Mouse (Mus musculus) midbrain, postnatal 0 days (tissue): Measurements from ENCODE around the gene Glul. TPM values are rescaled to one million over a fixed set of nuclear protein-coding genes. Genes with fewer than 3 reads are reported as not detected.
"Not testable (repeated sequence)": the region's sequence is repeated elsewhere in the genome, so short reads cannot be mapped to it uniquely, and the experiment has no call there.

ENCODE experiments used
- ATAC-seq: fragments of 200-750 bp; cut with Nextera tagmentation; 2 replicates; pipeline ENCODE4 v1.8.0; 2017; ENCODE audit warnings: moderate number of reproducible peaks, mild to moderate bottlenecking, moderate TSS enrichment, moderate library complexity; ENCODE audit not compliant: low FRiP score
- DNase-seq: peaks from one replicate; pipeline ENCODE4 v3.0.0-alpha.2; 2015; ENCODE audit warnings: low spot score
- H3K27ac ChIP-seq: fragments of 300-500 bp; sonication (generic); 2 replicates; pipeline ENCODE4 v1.5.1; 2014; ENCODE audit warnings: low read depth, mild to moderate bottlenecking, low read length, mixed read lengths
- H3K27me3 ChIP-seq: fragments of 300-500 bp; sonication (generic); 2 replicates; pipeline ENCODE4 v1.6.1; 2014; ENCODE audit warnings: low read length, control low read depth, mixed read lengths; ENCODE audit not compliant: insufficient read depth
- H3K36me3 ChIP-seq: fragments of 300-500 bp; sonication (generic); 2 replicates; pipeline ENCODE4 v1.6.1; 2014; ENCODE audit warnings: low read length, control low read depth, mixed read lengths; ENCODE audit not compliant: insufficient read depth
- H3K4me1 ChIP-seq: fragments of 300-500 bp; sonication (generic); 2 replicates; pipeline ENCODE4 v1.6.1; 2014; ENCODE audit warnings: mild to moderate bottlenecking, control low read depth, antibody characterized with exemption, low read length, mixed read lengths; ENCODE audit not compliant: insufficient read depth
- H3K4me2 ChIP-seq: fragments of 300-500 bp; sonication (generic); 2 replicates; pipeline ENCODE4 v1.6.1; 2014; ENCODE audit warnings: low read depth, mild to moderate bottlenecking, low read length, mixed read lengths; ENCODE audit not compliant: poor library complexity, severe bottlenecking
- H3K4me3 ChIP-seq: fragments of 300-500 bp; sonication (generic); 2 replicates; pipeline ENCODE4 v1.5.1; 2014; ENCODE audit warnings: low read depth, mild to moderate bottlenecking, low read length, moderate library complexity
- H3K9ac ChIP-seq: fragments of 300-500 bp; sonication (generic); replicated peaks from 2 replicates; pipeline ENCODE4 v1.6.1; 2014; ENCODE audit warnings: mild to moderate bottlenecking, low read length, moderate library complexity, mixed read lengths; ENCODE audit not compliant: poor library complexity, severe bottlenecking
- H3K9me3 ChIP-seq: fragments of 300-500 bp; sonication (generic); 2 replicates; pipeline ENCODE4 v1.6.1; 2016; ENCODE audit warnings: low read length, control low read depth
- CTCF ChIP-seq: IDR thresholded peaks from 2 replicates; pipeline ENCODE4 v1.5.1; 2016; ENCODE audit warnings: antibody characterized with exemption, mild to moderate bottlenecking
- WGBS: fragments of 180-500 bp; shearing (Covaris S2); extraction: QIAGEN DNeasy Blood & Tissue Kit; methylation state at CpG from one replicate; pipeline ENCODE4 v1.1.7; 2014; 5-methylcytosine and 5-hydroxymethylcytosine counted together
- polyA plus RNA-seq: library from polyadenylated mRNA; unstranded; fragments of >200 nt; fragmentation: Nextera tagmentation; extraction: Ambion mirVana; gene quantifications from 2 replicates; pipeline ENCODE4 v1.2.1, GENCODE M21; 2015
- total RNA-seq: library from RNA; depleted of rRNA; stranded (reverse); fragments of >200 nt; gene quantifications from 2 replicates; pipeline ENCODE4 v1.2.3, GENCODE M21; 2014; rRNA removed

Glul gene
- total RNA-seq (312 and 330 TPM in 2 replicates), polyA plus RNA-seq (237 and 250 TPM in 2 replicates)

DNA sequence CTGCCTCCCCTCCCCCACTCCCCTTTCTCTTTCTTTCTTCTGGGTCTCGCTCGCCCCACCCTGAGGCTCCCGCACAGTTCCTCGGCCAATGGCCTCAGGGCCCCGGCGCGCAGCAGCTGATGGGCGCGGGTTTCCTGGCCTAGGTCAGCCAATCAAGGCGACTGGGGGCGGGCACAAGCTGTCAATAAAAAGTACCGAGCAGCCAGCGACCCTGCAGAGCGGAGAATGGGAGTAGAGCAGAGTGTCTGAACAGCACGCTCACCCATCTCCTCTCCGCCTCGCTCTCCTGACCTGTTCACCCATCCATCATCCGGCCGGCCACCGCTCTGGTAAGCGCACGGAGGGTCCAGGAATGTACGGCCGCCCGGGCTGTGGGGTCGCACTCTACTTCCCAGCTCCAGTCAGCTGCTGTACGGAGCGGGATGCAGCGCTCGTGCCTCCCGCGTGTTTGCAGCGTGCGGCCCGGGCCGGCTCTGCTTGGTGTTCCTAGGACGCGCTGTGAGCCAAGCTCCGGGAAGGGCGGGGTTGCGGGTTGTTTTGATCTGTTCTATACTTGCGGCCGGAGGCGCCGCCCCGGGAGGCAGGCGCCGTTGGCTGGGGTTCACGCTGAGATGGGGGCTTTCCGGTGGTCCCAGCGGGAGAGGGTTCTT is at the start of gene Glul, which contains the start of gene Teddm2:
Glul (plus strand) TSS at position 214 of the 650 bp plus-strand sequence.
Teddm2 (minus strand) TSS at position 498 of the 650 bp plus-strand sequence.
- no peaks in the 10 kb centered on the region for H3K27me3 ChIP-seq
- H3K9me3 ChIP-seq: no peaks in the 10 kb centered on the region
- peak within 1 kb of the TSS; percentile 90 for H3K4me3 ChIP-seq
- DNase-seq (peak; percentile 98), ATAC-seq (peak; percentile 95)
- peak within 1 kb of the TSS; percentile 85 for H3K4me2 ChIP-seq
- H3K4me1 ChIP-seq: no peaks in the 10 kb centered on the region
- H3K9ac ChIP-seq: peak within 1 kb of the TSS; percentile 92
- WGBS: 0% methylated on average over 48 of the region's 51 CpGs
- TF ChIP-seq CTCF: no peak
- peaks cover 18% of the 10 kb centered on the region for H3K36me3 ChIP-seq
- H3K27ac ChIP-seq: peak within 1 kb of the TSS; percentile 95

DNA sequence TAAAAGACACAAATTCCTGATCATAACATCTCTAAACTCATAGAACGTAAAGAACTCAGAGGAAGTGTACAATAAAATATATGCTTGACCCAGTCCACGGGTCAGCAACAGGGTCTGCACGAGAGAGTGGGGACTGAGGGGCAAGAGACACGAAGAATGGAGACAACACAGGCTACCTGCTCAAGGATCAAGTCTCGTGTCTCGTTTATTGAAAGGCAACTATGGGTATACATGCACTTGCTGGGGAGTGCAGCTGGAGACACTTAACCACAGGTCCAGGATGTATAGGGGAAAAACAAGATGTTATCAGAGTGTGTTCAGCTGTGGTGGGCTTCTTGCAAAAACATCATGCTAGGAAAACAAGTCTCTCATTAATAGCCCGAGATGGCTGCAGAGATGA is 47.0 kb upstream of the Glul start:
- H3K4me3 ChIP-seq: not testable (repeated sequence)
- whole genome bisulfite sequencing: 90% methylated on average over 7 of the region's 7 CpGs

GRCm38 (mm10) chr1:153855946-153856345 is 43.8 kb upstream of the Glul start:
- no peak overlapping the region for H3K9ac ChIP-seq
- 73% methylated on average over 8 of the region's 8 CpGs for WGBS
- no peaks in the 10 kb centered on the region for H3K36me3 ChIP-seq
- DNase-seq: peak; percentile 19
- H3K9me3 ChIP-seq: no peaks in the 10 kb centered on the region
- H3K27ac ChIP-seq: no peak overlapping the region
- H3K4me3 ChIP-seq: no peak overlapping the region
- no peak overlapping the region for H3K4me2 ChIP-seq
- TF ChIP-seq CTCF: no peak
- H3K27me3 ChIP-seq: no peaks in the 10 kb centered on the region
- no peaks in the 10 kb centered on the region for H3K4me1 ChIP-seq
- no peak for ATAC-seq

More for the DNA sequence above, 47.0 kb upstream of the Glul start:
- ATAC-seq, H3K4me1 ChIP-seq, H3K9me3 ChIP-seq, H3K4me2 ChIP-seq, H3K27ac ChIP-seq, H3K27me3 ChIP-seq, H3K36me3 ChIP-seq, H3K9ac ChIP-seq, DNase-seq: not testable (repeated sequence)

- TF ChIP-seq CTCF: no peak
- H3K4me1 ChIP-seq: no peaks in the 10 kb centered on the region
- WGBS: 86% methylated on average over 6 of the region's 6 CpGs
- no peaks in the 10 kb centered on the region for H3K36me3 ChIP-seq
- DNase-seq: no peak
- no peaks in the 10 kb centered on the region for H3K9me3 ChIP-seq
- H3K27ac ChIP-seq: no peak within 1 kb of the TSS
- no peak for ATAC-seq
- no peak within 1 kb of the TSS for H3K4me2 ChIP-seq
- no peak within 1 kb of the TSS for H3K4me3 ChIP-seq
- H3K9ac ChIP-seq: no peak within 1 kb of the TSS
- H3K27me3 ChIP-seq: no peaks in the 10 kb centered on the region
Measured at GRCm38 (mm10) chr1:153874045-153874444, 25.7 kb upstream of the Glul start, which contains the start of gene Teddm1b. Teddm1b (plus strand) TSS chr1:153874345.

GRCm38 (mm10) chr1:153880391-153880790 is 19.4 kb upstream of the Glul start:
- not testable (repeated sequence) for H3K9me3 ChIP-seq, H3K4me1 ChIP-seq, H3K27ac ChIP-seq, ATAC-seq, H3K4me3 ChIP-seq, H3K9ac ChIP-seq, H3K27me3 ChIP-seq, H3K36me3 ChIP-seq, H3K4me2 ChIP-seq, DNase-seq
- 96% methylated on average over 17 of the region's 17 CpGs for WGBS

GRCm38 (mm10) chr1:153886024-153886633 is 13.6 kb upstream of the Glul start:
- H3K36me3 ChIP-seq: no peaks in the 10 kb centered on the region
- no peak for TF ChIP-seq CTCF
- no peak overlapping the region for H3K27ac ChIP-seq
- DNase-seq (peak; percentile 19), ATAC-seq (peak; percentile 44; the same call in 1 of the 2 replicates)
- H3K4me3 ChIP-seq: no peak overlapping the region
- H3K27me3 ChIP-seq: no peaks in the 10 kb centered on the region
- no peaks in the 10 kb centered on the region for H3K4me1 ChIP-seq
- 27% methylated on average over 17 of the region's 17 CpGs for WGBS
- no peak overlapping the region for H3K9ac ChIP-seq
- no peaks in the 10 kb centered on the region for H3K9me3 ChIP-seq
- H3K4me2 ChIP-seq: no peak overlapping the region
